Mouse (Mus musculus): Measurements from ENCODE around the gene Chd6. TPM values are rescaled to one million over a fixed set of nuclear protein-coding genes. Genes with fewer than 3 reads are reported as not detected.
"Not testable (repeated sequence)": the region's sequence is repeated elsewhere in the genome, so short reads cannot be mapped to it uniquely, and the experiment has no call there.

Gene Chd6
- polyA plus RNA-seq, 1 experiment from 2014 or later: 31.2 TPM

DNA sequence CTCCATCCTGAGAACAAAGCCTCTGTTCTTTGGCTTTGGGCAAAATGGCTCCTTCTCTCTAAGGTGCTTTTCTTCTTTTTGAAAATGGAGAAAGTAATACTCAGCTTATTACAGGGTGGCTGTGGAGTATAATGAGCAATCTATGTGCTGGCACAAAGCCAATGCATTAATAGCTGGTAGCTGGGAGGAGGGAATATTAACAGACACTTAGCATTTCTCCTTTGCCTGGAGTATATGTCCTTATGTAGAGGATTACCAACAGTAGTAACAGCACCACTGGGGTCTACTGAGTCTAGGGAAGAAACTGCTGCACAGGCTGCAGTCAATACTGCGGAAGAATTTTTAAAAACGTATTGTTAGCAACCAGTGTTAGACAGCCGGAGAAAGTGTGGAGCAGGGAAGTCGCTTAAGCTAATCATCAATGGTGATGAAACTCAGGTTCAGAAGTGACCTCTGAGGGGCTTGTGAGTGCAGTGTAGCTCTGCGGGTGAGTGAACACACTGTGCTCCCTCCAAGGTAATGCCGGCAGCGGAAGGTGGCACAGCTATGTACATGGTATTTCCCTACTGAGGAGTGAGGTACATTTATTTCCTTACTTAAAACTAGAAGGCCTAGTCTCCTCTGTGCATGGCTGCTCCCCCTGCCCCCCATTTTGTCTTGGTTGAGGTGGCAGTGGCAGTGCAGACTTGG, 136.6 kb downstream of the Chd6 start:
- no peak overlapping the region for H3K4me3 ChIP-seq (replicated peaks)
- no peaks in the 10 kb centered on the region for H3K27me3 ChIP-seq
- H3K9ac ChIP-seq: no peak overlapping the region
- WGBS: 86% methylated on average over 7 of the region's 7 CpGs
- no peak overlapping the region for H3K4me2 ChIP-seq
- ATAC-seq (replicated peaks; ENCODE audit: low FRiP score): peak; percentile 52; the same call in 1 of the 2 replicates
- no peaks in the 10 kb centered on the region for H3K4me1 ChIP-seq
- peaks cover 94% of the 10 kb centered on the region for H3K36me3 ChIP-seq
- H3K9me3 ChIP-seq (replicated peaks): no peaks in the 10 kb centered on the region
- peak overlapping the region; percentile 60 for H3K27ac ChIP-seq

DNA sequence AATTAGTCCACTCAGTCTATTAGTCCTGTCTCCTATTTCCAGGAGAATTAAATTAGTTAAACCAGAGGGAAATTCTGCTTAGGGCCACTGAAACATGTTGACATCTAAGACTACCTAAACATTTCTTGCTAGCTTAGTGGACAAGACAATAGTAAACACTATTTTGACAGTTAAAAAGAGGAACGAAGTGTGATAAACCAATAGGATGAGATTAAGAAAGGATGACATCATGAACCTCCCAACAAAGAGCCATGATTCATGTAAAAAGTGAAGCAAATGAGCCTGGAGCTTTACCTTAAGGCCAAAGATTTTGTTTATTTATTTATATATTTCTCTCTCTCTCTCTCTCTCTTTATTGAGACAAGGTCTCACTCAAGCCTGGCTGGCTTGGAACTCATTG, 146.7 kb downstream of the Chd6 start:
- Histone ChIP-seq H3K36me3 (peaks cover 91% of the 10 kb centered on the region), H3K9me3 (replicated peaks) (no peaks in the 10 kb centered on the region)

DNA sequence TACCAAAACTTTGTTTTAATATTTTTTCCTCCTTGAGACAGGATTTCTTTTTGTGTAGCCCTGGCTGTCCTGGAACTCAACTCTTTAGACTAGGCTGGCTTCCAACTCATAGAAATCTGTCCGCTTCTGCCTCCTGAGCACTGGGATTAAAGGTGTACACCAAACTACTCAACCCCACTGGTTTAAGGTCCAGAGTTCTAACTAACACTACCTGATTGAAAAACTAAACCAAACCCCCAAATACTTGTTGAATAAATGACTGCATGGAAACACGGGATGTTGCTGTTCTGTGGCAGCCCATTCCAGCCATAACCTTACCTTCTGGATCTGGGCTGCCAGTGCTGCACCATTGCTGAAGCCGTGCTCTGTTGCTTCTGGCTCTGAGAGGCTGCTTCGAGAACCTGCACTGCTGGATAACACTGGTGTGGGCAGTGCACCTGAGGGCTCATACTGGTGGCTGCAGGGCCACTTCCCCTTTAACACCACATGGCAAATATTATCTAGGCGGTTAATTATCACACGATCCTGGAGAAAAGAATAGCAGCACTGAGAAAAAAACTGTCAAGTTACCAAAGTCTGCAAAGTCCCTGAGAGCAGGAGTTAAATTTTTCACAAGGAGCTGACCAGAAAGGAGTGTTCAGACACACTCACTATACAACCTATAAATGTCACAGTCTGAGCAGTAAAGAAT, 147.8 kb downstream of the Chd6 start:
- Histone ChIP-seq H3K4me3 (replicated peaks) (no peak overlapping the region), H3K27me3 (no peaks in the 10 kb centered on the region), H3K9ac (no peak overlapping the region), H3K9me3 (replicated peaks) (no peaks in the 10 kb centered on the region), H3K4me2 (no peak overlapping the region), H3K27ac (peak overlapping the region; percentile 67), H3K36me3 (peaks cover 91% of the 10 kb centered on the region), H3K4me1 (no peaks in the 10 kb centered on the region)
- peak; percentile 80 for ATAC-seq (replicated peaks; ENCODE audit: low FRiP score)
- WGBS: 80% methylated on average over 6 of the region's 6 CpGs

More for the DNA sequence above, 146.7 kb downstream of the Chd6 start:
- 97% methylated on average over 1 of the region's 1 CpGs for WGBS
- Histone ChIP-seq H3K4me2 (no peak overlapping the region), H3K4me3 (replicated peaks) (no peak overlapping the region), H3K27me3 (no peaks in the 10 kb centered on the region), H3K27ac (peak overlapping the region; percentile 67; the same call in 1 of the 2 replicates), H3K4me1 (no peaks in the 10 kb centered on the region), H3K9ac (no peak overlapping the region)
- ATAC-seq (replicated peaks; ENCODE audit: low FRiP score): no peak

DNA sequence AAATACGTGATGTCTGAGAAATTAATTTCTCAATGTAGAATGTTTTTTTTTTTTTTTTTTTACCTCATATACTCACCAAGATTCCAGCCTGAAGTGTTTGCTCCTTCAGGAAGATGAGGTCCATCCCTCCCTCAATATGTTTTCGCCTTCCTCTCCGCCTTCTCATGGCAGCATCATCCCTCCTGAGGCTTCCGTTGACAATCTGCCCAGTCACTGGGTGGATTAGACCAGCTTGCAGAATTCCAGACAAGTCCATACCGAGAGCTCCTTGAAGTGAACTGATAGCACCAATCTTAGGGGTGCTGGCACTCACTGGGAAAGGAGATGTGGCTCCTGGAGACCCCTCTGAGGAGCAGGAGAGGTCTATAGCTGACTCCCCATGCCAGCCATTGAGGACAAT, 149.0 kb downstream of the Chd6 start:
- 93% methylated on average over 5 of the region's 5 CpGs for WGBS
- Histone ChIP-seq H3K36me3 (peaks cover 91% of the 10 kb centered on the region), H3K9me3 (replicated peaks) (no peaks in the 10 kb centered on the region)

DNA sequence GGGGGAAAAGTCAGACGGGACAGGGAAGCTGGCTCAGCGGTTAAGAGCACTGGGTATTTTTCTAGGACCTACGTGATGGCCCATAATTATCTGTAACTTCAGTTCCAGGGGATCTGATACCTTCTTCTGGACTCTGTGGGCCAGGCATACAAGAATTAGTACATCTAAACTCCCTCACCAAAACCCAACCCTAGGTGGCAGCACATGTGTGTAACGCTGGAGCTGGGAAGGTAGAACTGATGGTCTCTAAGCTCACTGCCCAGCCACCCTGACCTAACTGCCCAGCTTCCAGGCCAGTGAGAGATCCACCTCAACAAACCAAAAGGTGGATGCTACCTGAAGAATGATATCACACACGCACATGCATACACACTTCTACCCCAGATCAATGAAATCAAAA, 150.1 kb downstream of the Chd6 start:
- H3K27me3 ChIP-seq: no peaks in the 10 kb centered on the region
- no peak overlapping the region for H3K4me2 ChIP-seq
- no peak for ATAC-seq (replicated peaks; ENCODE audit: low FRiP score)
- H3K36me3 ChIP-seq: peaks cover 92% of the 10 kb centered on the region
- WGBS: 92% methylated on average over 5 of the region's 5 CpGs
- H3K9me3 ChIP-seq (replicated peaks): no peaks in the 10 kb centered on the region
- no peak overlapping the region for H3K4me3 ChIP-seq (replicated peaks)
- H3K4me1 ChIP-seq: no peaks in the 10 kb centered on the region
- no peak overlapping the region for H3K27ac ChIP-seq
- H3K9ac ChIP-seq: no peak overlapping the region

More for the DNA sequence above, 149.0 kb downstream of the Chd6 start:
- H3K4me1 ChIP-seq: no peaks in the 10 kb centered on the region
- H3K4me2 ChIP-seq: no peak overlapping the region
- H3K9ac ChIP-seq: no peak overlapping the region
- no peaks in the 10 kb centered on the region for H3K27me3 ChIP-seq
- no peak for ATAC-seq (replicated peaks; ENCODE audit: low FRiP score)
- no peak overlapping the region for H3K4me3 ChIP-seq (replicated peaks)
- no peak overlapping the region for H3K27ac ChIP-seq

GRCm38 (mm10) chr2:160957801-160958200, 151.1 kb downstream of the Chd6 start:
- H3K4me3 ChIP-seq (replicated peaks); H3K27ac ChIP-seq; ATAC-seq (replicated peaks; ENCODE audit: low FRiP score); H3K9me3 ChIP-seq (replicated peaks); H3K4me1 ChIP-seq; H3K9ac ChIP-seq; H3K27me3 ChIP-seq; H3K4me2 ChIP-seq: not testable (repeated sequence)
- H3K36me3 ChIP-seq: peaks cover 92% of the 10 kb centered on the region

DNA sequence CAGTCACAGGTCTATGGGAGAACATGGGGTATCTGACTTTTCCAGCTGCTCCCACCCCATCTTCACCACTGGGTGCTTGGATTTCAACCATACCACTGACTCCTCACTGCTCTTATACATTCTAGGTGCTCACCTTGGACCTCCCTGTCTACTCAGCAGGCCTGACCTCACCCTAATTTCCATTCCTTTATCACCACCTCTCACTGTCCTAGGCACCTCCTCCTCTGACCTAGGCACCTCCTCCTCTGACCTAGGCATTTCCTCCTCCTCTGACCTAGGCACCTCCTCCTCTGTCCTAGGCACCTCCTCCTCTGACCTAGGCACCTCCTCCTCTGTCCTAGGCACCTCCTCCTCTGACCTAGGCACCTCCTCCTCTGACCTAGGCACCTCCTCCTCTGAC, 151.6 kb downstream of the Chd6 start:
- H3K9ac ChIP-seq; H3K4me1 ChIP-seq; H3K4me3 ChIP-seq (replicated peaks); H3K27ac ChIP-seq; H3K27me3 ChIP-seq; ATAC-seq (replicated peaks; ENCODE audit: low FRiP score); H3K9me3 ChIP-seq (replicated peaks); H3K4me2 ChIP-seq: not testable (repeated sequence)
- H3K36me3 ChIP-seq: peaks cover 92% of the 10 kb centered on the region

GRCm38 (mm10) chr2:160955331-160955730, 153.5 kb downstream of the Chd6 start:
- Histone ChIP-seq H3K4me3 (replicated peaks) (no peak overlapping the region), H3K27me3 (no peaks in the 10 kb centered on the region), H3K4me1 (no peaks in the 10 kb centered on the region), H3K27ac (no peak overlapping the region), H3K9ac (no peak overlapping the region), H3K36me3 (peaks cover 92% of the 10 kb centered on the region), H3K9me3 (replicated peaks) (no peaks in the 10 kb centered on the region), H3K4me2 (no peak overlapping the region)
- whole genome bisulfite sequencing: 79% methylated on average over 7 of the region's 7 CpGs
- no peak for ATAC-seq (replicated peaks; ENCODE audit: low FRiP score)

- no peak overlapping the region for H3K9ac ChIP-seq
Observed at GRCm38 (mm10) chr2:160954541-160954940, 154.3 kb downstream of the Chd6 start.

DNA sequence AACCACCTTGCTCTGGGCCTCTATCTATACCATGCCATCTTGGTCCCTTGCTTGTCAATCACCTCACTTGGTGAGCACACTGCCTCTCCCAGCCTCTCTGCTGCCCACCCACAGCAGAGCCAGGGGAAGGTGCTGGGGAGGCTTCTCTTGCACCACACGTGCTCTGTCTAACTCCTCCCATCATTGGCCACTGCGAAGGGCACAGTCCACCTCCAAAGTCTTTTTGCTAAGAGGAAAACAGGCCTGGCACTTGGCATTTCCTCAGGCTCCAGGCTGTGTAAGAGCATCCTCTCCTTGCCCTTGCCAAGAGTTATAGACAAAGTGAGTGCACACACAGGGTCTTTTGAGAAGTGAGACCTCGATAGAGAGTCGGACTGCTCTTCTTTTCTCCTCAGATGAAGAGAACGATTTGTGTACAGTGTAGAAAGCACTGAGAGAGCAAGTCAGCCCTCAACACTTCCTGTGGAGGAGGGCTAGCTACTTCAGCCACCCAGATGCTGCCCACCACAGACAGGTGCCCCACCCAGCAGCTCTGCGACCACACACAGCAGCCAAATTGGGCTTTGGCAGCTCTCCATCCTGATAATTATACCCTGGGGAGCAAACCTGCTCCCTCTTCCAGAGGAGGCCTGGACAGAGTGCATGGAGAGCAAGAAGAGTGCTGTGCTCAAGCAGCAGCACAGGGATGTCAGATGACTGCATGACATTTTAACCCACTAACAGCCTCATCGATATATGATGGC, 155.6 kb downstream of the Chd6 start:
- no peak for ATAC-seq (replicated peaks; ENCODE audit: low FRiP score)
- Histone ChIP-seq H3K4me1 (no peaks in the 10 kb centered on the region), H3K27me3 (no peaks in the 10 kb centered on the region), H3K4me3 (replicated peaks) (no peak overlapping the region), H3K9ac (no peak overlapping the region), H3K4me2 (no peak overlapping the region), H3K27ac (no peak overlapping the region), H3K36me3 (peaks cover 94% of the 10 kb centered on the region), H3K9me3 (replicated peaks) (no peaks in the 10 kb centered on the region)
- WGBS: 79% methylated on average over 7 of the region's 7 CpGs

More at GRCm38 (mm10) chr2:160954541-160954940, 154.3 kb downstream of the Chd6 start:
- Histone ChIP-seq H3K4me1 (no peaks in the 10 kb centered on the region), H3K36me3 (peaks cover 92% of the 10 kb centered on the region), H3K9me3 (replicated peaks) (no peaks in the 10 kb centered on the region), H3K4me2 (no peak overlapping the region), H3K4me3 (replicated peaks) (no peak overlapping the region), H3K27me3 (no peaks in the 10 kb centered on the region), H3K27ac (no peak overlapping the region)
- ATAC-seq (replicated peaks; ENCODE audit: low FRiP score): no peak
- 91% methylated on average over 3 of the region's 3 CpGs for WGBS

DNA sequence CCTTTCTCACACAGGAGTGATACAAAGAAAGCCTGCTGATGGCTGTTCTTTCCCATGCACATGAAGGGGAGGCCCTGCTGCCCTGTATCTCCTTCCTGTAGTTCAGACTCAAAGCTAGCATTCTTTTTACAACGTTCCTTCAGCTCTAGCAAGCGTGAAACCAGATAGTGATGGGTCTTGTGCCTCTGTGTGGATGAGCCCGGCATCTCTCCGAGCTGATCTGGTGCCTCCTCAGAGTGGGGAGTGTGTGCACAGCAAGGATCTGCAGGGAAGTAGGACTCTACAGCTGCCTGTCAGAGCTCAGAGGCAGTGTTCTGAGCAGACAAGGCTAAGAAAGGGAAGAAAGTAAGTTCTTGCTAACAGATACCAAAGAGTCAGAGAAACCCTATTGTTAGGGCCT, 157.3 kb downstream of the Chd6 start:
- H3K4me3 ChIP-seq (replicated peaks): no peak overlapping the region
- no peak overlapping the region for H3K27ac ChIP-seq
- WGBS: 68% methylated on average over 4 of the region's 4 CpGs
- no peak overlapping the region for H3K4me2 ChIP-seq
- no peaks in the 10 kb centered on the region for H3K27me3 ChIP-seq
- no peak overlapping the region for H3K9ac ChIP-seq
- no peak for ATAC-seq (replicated peaks; ENCODE audit: low FRiP score)
- peaks cover 94% of the 10 kb centered on the region for H3K36me3 ChIP-seq
- H3K9me3 ChIP-seq (replicated peaks): no peaks in the 10 kb centered on the region
- no peaks in the 10 kb centered on the region for H3K4me1 ChIP-seq

GRCm38 (mm10) chr2:160942443-160942842, 166.4 kb downstream of the Chd6 start:
- WGBS: 70% methylated on average over 3 of the region's 3 CpGs
- Histone ChIP-seq H3K9me3 (replicated peaks) (no peaks in the 10 kb centered on the region), H3K4me2 (no peak overlapping the region), H3K27ac (peak overlapping the region; percentile 68; the same call in 1 of the 2 replicates), H3K36me3 (peaks cover 13% of the 10 kb centered on the region; the same call in 1 of the 2 replicates), H3K4me1 (peaks cover 20% of the 10 kb centered on the region), H3K4me3 (replicated peaks) (no peak overlapping the region), H3K9ac (no peak overlapping the region), H3K27me3 (no peaks in the 10 kb centered on the region)
- no peak for ATAC-seq (replicated peaks; ENCODE audit: low FRiP score)
